Mouse (Mus musculus): Measurements from ENCODE around the gene Purb. TPM values are rescaled to one million over a fixed set of nuclear protein-coding genes. Genes with fewer than 3 reads are reported as not detected.

The Purb gene
- polyA plus RNA-seq, 1 experiment from 2014 or later = 21.6 TPM

- Histone ChIP-seq H3K9me3 (ENCODE audit: control insufficient read depth) (no peaks in the 10 kb centered on the region), H3K4me1 (replicated peaks; ENCODE audit: control insufficient read depth, insufficient read depth, low read length) (0 out of 2 replicates have a peak, but pooled peaks cover 5% of the 10 kb centered on the region), H3K9ac (ENCODE audit: low read depth, low read length) (no peak overlapping the region), H3K27ac (ENCODE audit: low read depth, low read length) (peak overlapping the region; percentile 54), H3K27me3 (replicated peaks; ENCODE audit: control insufficient read depth, insufficient read depth, low read length) (no peaks in the 10 kb centered on the region), H3K36me3 (ENCODE audit: control insufficient read depth, insufficient read depth) (no peaks in the 10 kb centered on the region), H3K4me3 (ENCODE audit: low read depth, low read length) (no peak overlapping the region), H3K4me2 (replicated peaks; ENCODE audit: low read depth) (peak overlapping the region; percentile 18; the same call in 1 of the 2 replicates)
- ATAC-seq = peak; percentile 28
- no peak for TF ChIP-seq CTCF (IDR thresholded peaks at IDR 0.05; ENCODE audit: low read depth)
- WGBS = 51% methylated on average over 3 of the region's 3 CpGs
These were observed 28.5 kb upstream of the Purb start for GRCm38 (mm10) chr11:6504226-6504625.

- no peak for TF ChIP-seq CTCF (IDR thresholded peaks at IDR 0.05; ENCODE audit: low read depth)
- Histone ChIP-seq H3K36me3 (ENCODE audit: control insufficient read depth, insufficient read depth) (no peaks in the 10 kb centered on the region), H3K27ac (ENCODE audit: low read depth, low read length) (no peak overlapping the region), H3K27me3 (replicated peaks; ENCODE audit: control insufficient read depth, insufficient read depth, low read length) (no peaks in the 10 kb centered on the region), H3K4me3 (ENCODE audit: low read depth, low read length) (no peak overlapping the region), H3K4me1 (replicated peaks; ENCODE audit: control insufficient read depth, insufficient read depth, low read length) (0 out of 2 replicates have a peak, but pooled peaks cover 5% of the 10 kb centered on the region), H3K4me2 (replicated peaks; ENCODE audit: low read depth) (no peak overlapping the region), H3K9ac (ENCODE audit: low read depth, low read length) (no peak overlapping the region), H3K9me3 (ENCODE audit: control insufficient read depth) (no peaks in the 10 kb centered on the region)
- WGBS = 70% methylated on average over 2 of the region's 2 CpGs
- no peak for ATAC-seq
These were observed 26.8 kb upstream of the Purb start for GRCm38 (mm10) chr11:6502506-6502905.

DNA sequence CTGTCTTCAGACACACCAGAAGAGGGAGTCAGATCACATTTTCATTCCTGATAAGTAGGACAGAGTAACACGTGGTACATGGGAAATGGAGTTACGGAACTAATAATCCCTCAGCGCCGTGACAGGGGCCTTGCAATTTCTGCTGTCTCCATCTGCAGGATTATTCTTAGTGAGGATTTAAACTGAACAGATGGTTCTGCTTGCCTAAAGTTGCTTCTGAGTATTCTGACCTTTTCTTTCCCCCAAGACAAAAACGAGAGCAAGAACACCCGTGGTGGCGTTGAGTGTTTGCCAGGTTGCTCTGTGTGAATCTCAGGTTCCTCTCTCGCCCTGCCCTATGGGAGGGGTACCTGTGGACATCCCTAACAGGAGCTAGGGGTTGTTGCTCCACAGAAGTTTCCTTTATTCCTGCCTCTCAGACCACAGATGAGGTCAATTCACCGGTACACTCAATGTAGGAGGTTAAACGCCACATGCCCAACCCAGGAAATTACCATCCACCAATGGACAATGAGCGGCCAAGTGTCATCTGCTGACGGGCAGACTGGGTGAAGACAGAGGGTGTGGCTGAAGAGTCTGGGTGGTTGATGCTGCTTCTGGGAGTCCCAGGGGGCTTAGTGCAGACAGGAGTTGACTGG lies 21.7 kb upstream of the Purb start:
- no peak overlapping the region for H3K27ac ChIP-seq (ENCODE audit: low read depth, low read length)
- no peaks in the 10 kb centered on the region for H3K27me3 ChIP-seq (replicated peaks; ENCODE audit: control insufficient read depth, insufficient read depth, low read length)
- H3K4me1 ChIP-seq (replicated peaks; ENCODE audit: control insufficient read depth, insufficient read depth, low read length) = no peaks in the 10 kb centered on the region
- H3K4me3 ChIP-seq (ENCODE audit: low read depth, low read length) = no peak overlapping the region
- WGBS = 74% methylated on average over 12 of the region's 12 CpGs
- no peak for ATAC-seq
- H3K36me3 ChIP-seq (ENCODE audit: control insufficient read depth, insufficient read depth) = no peaks in the 10 kb centered on the region
- TF ChIP-seq CTCF (IDR thresholded peaks at IDR 0.05; ENCODE audit: low read depth) = no peak
- no peaks in the 10 kb centered on the region for H3K9me3 ChIP-seq (ENCODE audit: control insufficient read depth)
- no peak overlapping the region for H3K9ac ChIP-seq (ENCODE audit: low read depth, low read length)
- H3K4me2 ChIP-seq (replicated peaks; ENCODE audit: low read depth) = no peak overlapping the region

DNA sequence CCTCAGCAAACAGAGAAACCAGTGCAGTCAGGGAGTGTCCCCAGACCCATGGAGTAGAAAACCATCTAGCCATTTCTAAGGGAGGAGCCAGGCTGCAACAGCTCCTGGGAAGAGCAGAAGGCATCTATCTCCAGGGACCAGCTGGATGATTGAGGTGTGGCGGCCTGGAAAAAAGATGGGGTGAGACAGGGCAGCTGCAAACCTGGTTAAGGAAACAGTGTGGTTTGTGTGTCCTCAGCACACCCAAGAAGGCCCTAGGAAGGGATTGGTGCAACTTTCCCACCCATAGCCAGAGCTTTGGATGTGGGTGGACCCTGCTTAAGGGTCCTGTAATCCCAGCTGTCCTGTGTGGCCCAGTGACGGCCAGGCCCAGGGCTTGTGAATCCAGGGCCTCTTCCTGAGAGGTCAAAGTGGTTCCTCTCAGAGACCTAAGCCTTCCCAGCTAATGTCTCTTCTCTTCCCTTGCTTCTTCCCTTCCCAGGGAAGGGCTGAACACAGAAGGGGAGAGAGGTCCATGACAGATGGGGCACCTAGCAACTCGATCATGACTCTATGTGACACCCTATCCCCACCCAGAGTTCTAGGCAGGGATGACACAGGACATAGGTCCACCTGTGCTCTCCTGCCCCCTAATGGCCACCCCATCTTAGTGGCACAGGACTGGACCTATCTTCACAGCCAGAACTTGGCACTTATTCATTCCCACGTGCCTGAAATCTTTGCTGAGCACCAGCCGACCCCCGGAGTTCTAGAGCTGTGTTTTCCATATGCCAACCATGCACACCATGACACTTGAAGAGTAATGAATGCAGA lies 14.2 kb upstream of the Purb start:
- peak; percentile 80 for TF ChIP-seq CTCF (IDR thresholded peaks at IDR 0.05; ENCODE audit: low read depth)
- WGBS = 53% methylated on average over 6 of the region's 6 CpGs
- no peak overlapping the region for H3K4me2 ChIP-seq (replicated peaks; ENCODE audit: low read depth)
- no peaks in the 10 kb centered on the region for H3K4me1 ChIP-seq (replicated peaks; ENCODE audit: control insufficient read depth, insufficient read depth, low read length)
- no peak overlapping the region for H3K4me3 ChIP-seq (ENCODE audit: low read depth, low read length)
- H3K27me3 ChIP-seq (replicated peaks; ENCODE audit: control insufficient read depth, insufficient read depth, low read length) = no peaks in the 10 kb centered on the region
- no peak overlapping the region for H3K9ac ChIP-seq (ENCODE audit: low read depth, low read length)
- no peaks in the 10 kb centered on the region for H3K9me3 ChIP-seq (ENCODE audit: control insufficient read depth)
- H3K27ac ChIP-seq (ENCODE audit: low read depth, low read length) = no peak overlapping the region
- peak; percentile 52; the same call in 1 of the 2 replicates for ATAC-seq
- H3K36me3 ChIP-seq (ENCODE audit: control insufficient read depth, insufficient read depth) = no peaks in the 10 kb centered on the region

GRCm38 (mm10) chr11:6489257-6489656 lies 13.5 kb upstream of the Purb start:
- H3K9ac ChIP-seq (ENCODE audit: low read depth, low read length) = no peak overlapping the region
- no peak for ATAC-seq
- no peaks in the 10 kb centered on the region for H3K4me1 ChIP-seq (replicated peaks; ENCODE audit: control insufficient read depth, insufficient read depth, low read length)
- whole genome bisulfite sequencing = 92% methylated on average over 7 of the region's 7 CpGs
- H3K4me2 ChIP-seq (replicated peaks; ENCODE audit: low read depth) = no peak overlapping the region
- no peak overlapping the region for H3K27ac ChIP-seq (ENCODE audit: low read depth, low read length)
- no peaks in the 10 kb centered on the region for H3K36me3 ChIP-seq (ENCODE audit: control insufficient read depth, insufficient read depth)
- no peak overlapping the region for H3K4me3 ChIP-seq (ENCODE audit: low read depth, low read length)
- no peaks in the 10 kb centered on the region for H3K9me3 ChIP-seq (ENCODE audit: control insufficient read depth)
- H3K27me3 ChIP-seq (replicated peaks; ENCODE audit: control insufficient read depth, insufficient read depth, low read length) = no peaks in the 10 kb centered on the region
- TF ChIP-seq CTCF (IDR thresholded peaks at IDR 0.05; ENCODE audit: low read depth) = no peak

- no peak overlapping the region for H3K4me3 ChIP-seq (ENCODE audit: low read depth, low read length)
- 96% methylated on average over 5 of the region's 5 CpGs for WGBS
These were observed 12.4 kb upstream of the Purb start for GRCm38 (mm10) chr11:6488041-6488684.

More at GRCm38 (mm10) chr11:6488041-6488684, 12.4 kb upstream of the Purb start:
- Histone ChIP-seq H3K4me1 (replicated peaks; ENCODE audit: control insufficient read depth, insufficient read depth, low read length) (no peaks in the 10 kb centered on the region), H3K9ac (ENCODE audit: low read depth, low read length) (no peak overlapping the region), H3K4me2 (replicated peaks; ENCODE audit: low read depth) (no peak overlapping the region), H3K9me3 (ENCODE audit: control insufficient read depth) (no peaks in the 10 kb centered on the region), H3K36me3 (ENCODE audit: control insufficient read depth, insufficient read depth) (no peaks in the 10 kb centered on the region), H3K27me3 (replicated peaks; ENCODE audit: control insufficient read depth, insufficient read depth, low read length) (no peaks in the 10 kb centered on the region), H3K27ac (ENCODE audit: low read depth, low read length) (no peak overlapping the region)
- no peak for TF ChIP-seq CTCF (IDR thresholded peaks at IDR 0.05; ENCODE audit: low read depth)
- no peak for ATAC-seq

Data from intestine, postnatal 0 days (tissue).